Mouse (Mus musculus): ENCODE measurements around the gene Doc2g.
A peak's percentile ranks its signal among the peaks of the same experiment; 100 is the strongest.

Doc2g gene

GRCm38 (mm10) chr19:3991562-3991961 is 11.6 kb upstream of the Doc2g start:
- no peak for DNase-seq (ENCODE audit: low spot score)

GRCm38 (mm10) chr19:3991966-3992365 is 11.1 kb upstream of the Doc2g start:
- DNase-seq (ENCODE audit: low spot score) = no peak

GRCm38 (mm10) chr19:3992416-3992815 is 10.7 kb upstream of the Doc2g start, which contains the start of gene Tbx10:
TSS of gene Tbx10 (plus strand) at chr19:3992752.
- DNase-seq (ENCODE audit: low spot score) = no peak

- DNase-seq (ENCODE audit: low spot score) = no peak
Observed at GRCm38 (mm10) chr19:3994932-3995331, 8.2 kb upstream of the Doc2g start.

GRCm38 (mm10) chr19:3995505-3995904 is 7.6 kb upstream of the Doc2g start:
- no peak for DNase-seq (ENCODE audit: low spot score)

GRCm38 (mm10) chr19:3996106-3996505 is 7.0 kb upstream of the Doc2g start:
- no peak for DNase-seq (ENCODE audit: low spot score)

GRCm38 (mm10) chr19:3996747-3997146 is 6.4 kb upstream of the Doc2g start:
- no peak for DNase-seq (ENCODE audit: low spot score)

- DNase-seq (ENCODE audit: low spot score) = no peak
Observed at GRCm38 (mm10) chr19:3997231-3997630, 5.9 kb upstream of the Doc2g start.

GRCm38 (mm10) chr19:3998335-3998734 is 4.8 kb upstream of the Doc2g start:
- DNase-seq (ENCODE audit: low spot score) = no peak

GRCm38 (mm10) chr19:3999121-3999730 is 3.9 kb upstream of the Doc2g start:
- DNase-seq (ENCODE audit: low spot score) = no peak

- peak; percentile 98 for DNase-seq (ENCODE audit: low spot score)
Observed at GRCm38 (mm10) chr19:4000119-4000900, 2.8 kb upstream of the Doc2g start, which contains the start of the genes Nudt8 and Gm49405. TSS of gene Nudt8 (plus strand) at chr19:4000580. TSS of gene Gm49405 (plus strand) at chr19:4000626.

GRCm38 (mm10) chr19:4000949-4001525 is 2.1 kb upstream of the Doc2g start:
- no peak for DNase-seq (ENCODE audit: low spot score)

GRCm38 (mm10) chr19:4001752-4002151 is 1.4 kb upstream of the Doc2g start:
- no peak for DNase-seq (ENCODE audit: low spot score)

GRCm38 (mm10) chr19:4003641-4004040 is 528 bp downstream of the Doc2g start:
- DNase-seq (ENCODE audit: low spot score) = no peak

- DNase-seq (ENCODE audit: low spot score) = no peak
Observed at GRCm38 (mm10) chr19:4004331-4004730, 1.2 kb downstream of the Doc2g start.

- DNase-seq (ENCODE audit: low spot score) = no peak
Observed at GRCm38 (mm10) chr19:4005091-4005490, 2.0 kb downstream of the Doc2g start.

- DNase-seq (ENCODE audit: low spot score) = no peak
Observed at GRCm38 (mm10) chr19:4005971-4006370, 2.9 kb downstream of the Doc2g start.

- no peak for DNase-seq (ENCODE audit: low spot score)
Observed at GRCm38 (mm10) chr19:4011086-4011485, 8.0 kb downstream of the Doc2g start.

- DNase-seq (ENCODE audit: low spot score) = peak; percentile 99
Observed at GRCm38 (mm10) chr19:4012432-4013022, 9.4 kb downstream of the Doc2g start, which contains the start of gene Ndufv1. TSS of gene Ndufv1 (minus strand) at chr19:4012806.

GRCm38 (mm10) chr19:4013066-4013465 is 10.0 kb downstream of the Doc2g start:
- no peak for DNase-seq (ENCODE audit: low spot score)

- no peak for DNase-seq (ENCODE audit: low spot score)
Observed at GRCm38 (mm10) chr19:4014802-4015201, 11.7 kb downstream of the Doc2g start.

GRCm38 (mm10) chr19:4015635-4016034 is 12.5 kb downstream of the Doc2g start:
- DNase-seq (ENCODE audit: low spot score) = no peak

Data from embryo, embryonic 10 days (tissue).